Mouse (Mus musculus) embryonic facial prominence, embryonic 15.5 days (tissue): ENCODE measurements around the gene Sf3a2. TPM values are rescaled to one million over a fixed set of nuclear protein-coding genes. Genes with fewer than 3 reads are reported as not detected.
A peak's percentile ranks its signal among the peaks of the same experiment; 100 is the strongest.

Source experiments
- ATAC-seq: fragments of 200-750 bp; cut with Nextera tagmentation; 2 replicates; pipeline ENCODE4 v1.8.0; 2017; ENCODE audit warnings: low read depth, moderate TSS enrichment; ENCODE audit not compliant: insufficient number of reproducible peaks, low FRiP score, low TSS enrichment
- H3K27ac ChIP-seq: fragments of 300-500 bp; sonication (generic); replicated peaks from 2 replicates; pipeline ENCODE4 v1.5.1; 2015; ENCODE audit warnings: mild to moderate bottlenecking, inconsistent platforms
- H3K27me3 ChIP-seq: fragments of 300-500 bp; sonication (generic); 2 replicates; pipeline ENCODE4 v1.6.1; 2015; ENCODE audit warnings: inconsistent platforms
- H3K36me3 ChIP-seq: fragments of 300-500 bp; sonication (generic); 2 replicates; pipeline ENCODE4 v1.6.1; 2015; ENCODE audit warnings: mild to moderate bottlenecking, inconsistent platforms
- H3K4me1 ChIP-seq: fragments of 300-500 bp; sonication (generic); 2 replicates; pipeline ENCODE4 v1.6.1; 2015; ENCODE audit warnings: inconsistent platforms
- H3K4me2 ChIP-seq: fragments of 300-500 bp; sonication (generic); replicated peaks from 2 replicates; pipeline ENCODE4 v1.6.1; 2015; ENCODE audit warnings: mild to moderate bottlenecking, inconsistent platforms
- H3K4me3 ChIP-seq: fragments of 300-500 bp; sonication (generic); replicated peaks from 2 replicates; pipeline ENCODE4 v1.5.1; 2015; ENCODE audit warnings: mild to moderate bottlenecking, inconsistent platforms
- H3K9ac ChIP-seq: fragments of 300-500 bp; sonication (generic); 2 replicates; pipeline ENCODE4 v1.6.1; 2015; ENCODE audit warnings: inconsistent platforms
- H3K9me3 ChIP-seq: fragments of 300-500 bp; sonication (generic); replicated peaks from 2 replicates; pipeline ENCODE4 v1.6.1; 2016; ENCODE audit warnings: inconsistent platforms
- WGBS: fragments of 180-500 bp; shearing (Covaris S2); methylation state at CpG from one replicate; pipeline ENCODE4 v1.1.7; 2015; 5-methylcytosine and 5-hydroxymethylcytosine counted together
- polyA plus RNA-seq: library from polyadenylated mRNA; unstranded; fragments of >200 nt; fragmentation: Nextera tagmentation; extraction: Ambion mirVana; gene quantifications from 2 replicates; pipeline ENCODE4 v1.2.1, GENCODE M21; 2015

Gene Sf3a2
- 68.1 and 79.7 TPM in 2 replicates for polyA plus RNA-seq

DNA sequence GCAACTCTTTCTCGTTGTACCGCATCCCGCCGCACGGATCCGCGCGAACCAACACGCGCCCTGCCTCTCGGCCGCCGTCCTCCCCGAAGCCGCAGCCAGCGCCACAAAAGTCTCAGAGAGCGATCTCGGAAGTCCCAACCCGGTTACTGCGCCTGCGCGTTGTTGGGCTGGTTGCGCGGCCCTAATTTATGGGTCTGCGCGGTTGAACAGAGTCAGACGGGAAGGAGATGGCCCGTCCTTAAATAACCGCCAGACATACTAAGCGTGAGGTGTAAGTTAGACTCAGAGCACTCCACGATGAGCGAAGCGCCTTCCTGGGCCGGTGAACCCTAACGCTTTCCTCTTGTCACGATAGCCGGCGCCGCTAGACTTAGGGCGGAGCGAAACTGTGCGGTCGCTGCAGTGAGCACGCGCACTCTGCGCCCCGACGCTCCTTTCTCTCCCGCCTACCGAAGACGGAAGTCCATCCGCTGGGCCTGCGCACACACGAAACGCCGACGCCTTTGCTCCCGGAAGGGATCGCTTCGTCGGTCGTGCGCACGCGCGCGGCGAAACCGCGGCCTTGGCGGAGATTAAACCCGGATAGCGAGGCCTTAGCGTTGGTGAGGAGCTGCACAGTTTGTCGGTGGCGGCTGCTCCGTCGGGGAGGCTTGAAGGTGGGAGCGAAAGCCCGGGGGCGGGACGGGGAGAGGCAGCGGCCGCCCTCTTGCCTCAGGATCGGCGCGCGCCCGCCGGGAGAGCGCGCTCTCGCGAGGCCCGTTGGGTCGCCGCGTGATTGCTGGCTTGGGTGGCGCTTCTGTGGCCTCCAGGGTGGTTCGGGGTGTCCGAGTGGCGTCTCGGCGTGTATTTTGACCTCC lies at the start of gene Sf3a2, which contains the start of gene Plekhj1:
Gene Sf3a2 (plus strand): TSS at position 49 of the 857 bp plus-strand sequence.
Gene Plekhj1 (minus strand): TSS at position 477 of the 857 bp plus-strand sequence.
- Histone ChIP-seq H3K4me2 (peak within 1 kb of the TSS; percentile 69), H3K4me3 (peak within 1 kb of the TSS; percentile 94), H3K36me3 (peaks cover 56% of the 10 kb centered on the region), H3K27ac (peak within 1 kb of the TSS; percentile 99), H3K27me3 (no peaks in the 10 kb centered on the region), H3K9ac (peak within 1 kb of the TSS; percentile 92), H3K4me1 (peaks cover 33% of the 10 kb centered on the region), H3K9me3 (no peaks in the 10 kb centered on the region)
- WGBS = under 1% methylated on average over 102 of the region's 104 CpGs
- peak; percentile 92 for ATAC-seq

DNA sequence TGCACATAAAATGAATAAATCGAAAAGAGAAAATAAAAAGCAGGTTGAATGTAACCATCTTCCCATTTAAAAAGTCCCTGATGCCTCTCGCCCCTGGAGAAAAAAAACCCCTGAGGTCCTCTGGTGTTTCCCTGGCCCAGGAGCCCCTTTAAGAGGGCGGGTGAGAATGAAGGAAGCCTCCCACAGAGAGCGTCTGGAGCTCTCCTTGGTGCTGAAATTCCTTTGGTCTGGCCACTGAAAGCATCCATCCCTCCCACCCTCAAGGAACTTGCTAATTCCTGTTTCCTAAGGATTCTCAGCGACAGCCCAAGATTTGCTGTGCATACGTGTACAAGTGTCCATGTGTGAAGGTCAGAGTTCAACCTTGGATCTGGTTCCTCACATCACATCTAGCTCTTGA lies 49.4 kb upstream of the Sf3a2 start:
- Histone ChIP-seq H3K9ac (no peak overlapping the region), H3K4me2 (no peak overlapping the region), H3K36me3 (no peaks in the 10 kb centered on the region), H3K27me3 (no peaks in the 10 kb centered on the region), H3K4me3 (no peak overlapping the region), H3K9me3 (no peaks in the 10 kb centered on the region), H3K4me1 (peaks cover 28% of the 10 kb centered on the region), H3K27ac (no peak overlapping the region)
- no peak for ATAC-seq
- WGBS = 5% methylated on average over 6 of the region's 6 CpGs

DNA sequence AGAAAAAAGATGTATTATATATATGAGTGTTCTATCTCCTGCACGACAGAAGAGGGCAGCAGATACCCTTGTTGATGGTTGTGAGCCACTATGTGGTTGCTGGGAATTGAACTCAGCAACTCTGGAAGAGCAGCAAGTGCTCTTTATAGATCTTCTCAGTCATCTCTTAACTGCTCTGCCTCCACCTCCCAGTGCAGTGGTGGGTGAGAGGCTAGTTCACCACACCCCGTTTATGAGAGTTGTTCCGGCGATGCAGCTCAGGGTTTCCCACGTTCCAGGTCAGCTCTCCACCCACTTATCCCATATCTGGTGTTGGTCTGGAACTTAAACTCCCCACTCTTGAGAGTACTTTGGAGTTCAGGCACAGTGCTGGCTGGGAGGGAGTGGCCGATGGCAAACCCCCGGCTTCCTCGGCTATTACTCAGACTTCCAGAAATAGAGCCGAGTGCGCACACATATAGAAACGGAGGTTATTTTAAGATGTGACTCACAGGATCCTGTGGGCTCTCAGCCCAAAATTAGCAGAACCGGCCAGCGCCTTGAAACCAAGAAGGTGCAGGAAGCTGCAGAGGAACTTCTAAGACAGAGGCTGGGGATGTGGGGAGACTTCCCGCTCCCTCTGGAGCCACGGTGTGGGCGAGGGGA lies 46.7 kb upstream of the Sf3a2 start:
- Histone ChIP-seq H3K4me1 (peaks cover 34% of the 10 kb centered on the region), H3K9me3 (no peaks in the 10 kb centered on the region), H3K36me3 (no peaks in the 10 kb centered on the region), H3K4me2 (peak overlapping the region; percentile 42), H3K27ac (peak overlapping the region; percentile 79), H3K4me3 (peak overlapping the region; percentile 24), H3K27me3 (no peaks in the 10 kb centered on the region), H3K9ac (no peak overlapping the region)
- 9% methylated on average over 16 of the region's 16 CpGs for WGBS
- ATAC-seq = peak; percentile 25; the same call in 1 of the 2 replicates

DNA sequence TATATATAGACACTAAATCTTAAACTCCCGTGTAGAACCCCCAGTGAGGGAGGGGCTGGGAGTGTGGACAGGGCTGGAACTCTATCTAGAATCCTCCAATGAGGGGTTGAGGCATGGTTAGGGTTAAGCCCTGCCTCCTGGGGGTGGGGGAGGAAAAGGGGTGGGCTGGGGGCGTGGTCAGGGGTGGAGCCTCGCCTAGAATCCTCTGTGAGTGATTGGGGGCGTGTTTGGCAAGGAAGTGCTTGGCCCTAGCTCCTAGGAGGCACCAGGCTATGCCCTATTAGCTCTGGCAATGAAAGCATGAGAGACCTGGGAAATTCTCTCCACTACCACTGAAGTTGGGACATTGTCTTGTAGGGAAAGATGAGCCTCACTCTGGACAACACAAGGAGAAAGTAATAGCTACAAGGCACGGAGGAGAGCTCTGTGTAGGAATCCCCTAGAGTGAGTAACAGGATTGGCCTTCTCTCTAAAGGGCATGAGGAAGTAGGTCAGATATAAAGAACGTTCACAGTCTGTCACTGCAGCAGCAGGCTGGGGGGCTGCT lies 45.8 kb upstream of the Sf3a2 start:
- Histone ChIP-seq H3K27ac (peak overlapping the region; percentile 79), H3K4me3 (peak overlapping the region; percentile 24), H3K36me3 (no peaks in the 10 kb centered on the region), H3K4me1 (peaks cover 42% of the 10 kb centered on the region), H3K9ac (no peak overlapping the region), H3K4me2 (peak overlapping the region; percentile 42), H3K9me3 (no peaks in the 10 kb centered on the region), H3K27me3 (no peaks in the 10 kb centered on the region)
- peak; percentile 47 for ATAC-seq
- 4% methylated on average over 6 of the region's 6 CpGs for WGBS

DNA sequence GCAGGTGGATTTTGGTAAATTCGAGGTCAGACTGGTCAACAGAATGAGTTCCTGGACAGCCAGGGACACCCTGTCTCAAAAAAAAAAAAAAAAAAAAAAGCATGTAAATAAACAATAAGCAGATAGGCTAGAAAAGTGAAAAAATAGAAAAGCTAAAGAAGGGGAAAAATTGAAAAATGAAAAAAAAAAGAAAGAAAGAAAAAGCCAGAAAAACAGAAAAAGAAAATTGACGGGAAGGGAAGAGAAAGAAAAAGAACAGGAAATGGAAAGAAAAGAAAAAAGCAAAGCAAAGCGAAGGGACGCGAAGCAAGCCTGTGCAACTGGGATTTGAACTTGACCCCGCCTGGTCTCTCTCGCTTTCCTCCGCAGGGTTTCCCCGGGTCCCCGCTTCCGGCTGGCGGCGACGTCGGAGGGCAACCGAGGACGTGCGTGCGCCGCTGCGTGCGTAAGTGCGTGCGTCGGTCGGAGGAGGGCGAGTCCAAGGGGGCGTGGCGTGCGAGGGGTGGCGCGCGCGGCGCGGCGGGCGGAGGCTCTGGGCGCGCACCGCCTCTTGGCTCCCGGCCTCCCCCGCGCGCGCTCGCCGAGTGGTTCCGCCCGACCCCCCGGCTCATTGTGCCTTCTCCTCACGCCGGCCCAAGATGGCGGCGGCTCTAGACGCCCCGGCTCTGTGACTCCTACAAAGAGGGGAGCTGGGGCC lies 43.3 kb upstream of the Sf3a2 start, which contains the start of gene Dot1l:
Gene Dot1l (plus strand): TSS at position 613 of the 697 bp plus-strand sequence.
- Histone ChIP-seq H3K27ac (peak within 1 kb of the TSS; percentile 82), H3K4me1 (peaks cover 57% of the 10 kb centered on the region), H3K27me3 (no peaks in the 10 kb centered on the region), H3K9me3 (no peaks in the 10 kb centered on the region), H3K36me3 (no peaks in the 10 kb centered on the region), H3K9ac (peak within 1 kb of the TSS; percentile 86), H3K4me2 (peak within 1 kb of the TSS; percentile 80), H3K4me3 (peak within 1 kb of the TSS; percentile 85)
- WGBS = 2% methylated on average over 40 of the region's 57 CpGs
- peak; percentile 93 for ATAC-seq

DNA sequence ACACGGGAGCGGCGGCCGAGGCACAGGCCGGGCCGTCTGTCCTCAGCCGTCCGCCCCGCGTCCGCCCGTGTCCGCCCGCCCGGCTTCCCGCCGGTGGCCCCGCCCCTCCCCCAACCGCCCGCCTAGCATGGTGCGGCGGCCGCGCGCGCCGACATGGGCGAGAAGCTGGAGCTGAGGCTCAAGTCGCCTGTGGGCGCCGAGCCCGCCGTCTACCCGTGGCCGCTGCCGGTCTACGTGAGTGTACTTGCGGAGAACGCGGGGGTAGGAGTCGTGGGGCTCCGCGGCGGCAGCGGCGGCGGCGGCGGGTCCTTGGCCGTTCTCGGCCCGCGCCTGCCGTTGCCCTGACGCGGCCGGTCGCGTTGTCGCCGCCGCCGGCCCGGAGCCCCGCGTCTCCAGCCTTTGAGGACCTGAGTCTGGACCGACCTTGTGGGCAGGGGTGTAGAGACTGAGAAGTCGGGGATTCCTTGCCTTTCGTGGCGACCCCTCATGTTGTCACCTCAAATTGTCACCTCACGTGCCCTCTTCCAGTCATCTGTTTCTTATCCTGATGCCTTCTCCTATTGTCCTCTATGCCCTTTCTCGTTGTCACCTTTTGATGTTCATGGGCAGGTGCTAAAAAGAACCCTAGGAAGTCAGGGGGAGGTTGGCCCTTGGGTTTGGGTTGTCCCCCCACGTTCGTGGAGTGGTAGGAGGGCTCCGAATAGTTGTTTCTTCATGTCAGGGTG lies 42.5 kb upstream of the Sf3a2 start:
- WGBS = under 1% methylated on average over 72 of the region's 75 CpGs
- peaks cover 57% of the 10 kb centered on the region for H3K4me1 ChIP-seq
- no peaks in the 10 kb centered on the region for H3K36me3 ChIP-seq
- peak overlapping the region; percentile 80 for H3K4me2 ChIP-seq
- no peaks in the 10 kb centered on the region for H3K27me3 ChIP-seq
- ATAC-seq = no peak
- H3K27ac ChIP-seq = peak overlapping the region; percentile 82
- H3K9me3 ChIP-seq = no peaks in the 10 kb centered on the region
- peak overlapping the region; percentile 85 for H3K4me3 ChIP-seq
- H3K9ac ChIP-seq = peak overlapping the region; percentile 86

DNA sequence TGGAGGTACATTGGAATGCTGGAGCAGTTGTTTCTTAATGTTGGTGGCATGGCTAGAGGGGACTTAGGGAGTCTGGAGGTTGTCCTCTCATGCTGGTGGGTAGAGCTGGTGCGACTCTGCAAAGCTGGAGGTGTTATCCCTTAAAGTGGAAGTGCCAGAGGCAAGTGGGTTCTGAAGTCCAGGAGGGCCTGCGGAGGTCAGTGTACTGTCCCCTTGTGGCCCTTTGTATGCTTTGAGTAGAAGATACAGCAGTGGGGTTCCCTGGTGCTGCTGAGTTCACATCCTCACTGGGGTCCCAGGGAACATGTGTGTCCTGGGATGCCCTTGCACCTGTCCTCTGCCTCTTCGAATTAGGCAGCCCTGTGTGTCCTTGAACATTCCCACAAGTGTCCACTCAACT lies 41.9 kb upstream of the Sf3a2 start:
- Histone ChIP-seq H3K4me3 (peak overlapping the region; percentile 85), H3K27ac (no peak overlapping the region), H3K27me3 (no peaks in the 10 kb centered on the region), H3K36me3 (no peaks in the 10 kb centered on the region), H3K9me3 (no peaks in the 10 kb centered on the region), H3K4me1 (peaks cover 59% of the 10 kb centered on the region), H3K4me2 (peak overlapping the region; percentile 80), H3K9ac (peak overlapping the region; percentile 86)
- ATAC-seq = no peak
- 33% methylated on average over 3 of the region's 3 CpGs for WGBS

DNA sequence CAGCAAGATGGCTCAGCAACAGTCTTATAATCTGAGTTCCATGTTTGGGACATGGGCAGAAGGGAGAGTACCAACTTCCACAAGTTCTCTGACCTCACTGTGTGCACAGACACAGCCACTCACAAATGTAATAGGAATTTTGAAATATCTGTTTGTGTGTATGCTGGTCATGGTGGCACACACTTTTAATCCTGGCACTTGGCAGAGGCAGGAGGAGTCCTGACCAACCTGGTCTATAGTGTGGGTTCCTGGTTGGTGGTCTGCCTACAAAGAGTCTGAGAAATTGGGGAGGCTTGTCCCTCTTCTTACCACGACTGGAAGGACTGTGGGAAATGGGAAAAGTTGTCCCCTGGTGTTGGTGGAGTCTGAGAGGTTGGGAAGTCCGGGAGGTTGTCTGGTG lies 41.5 kb upstream of the Sf3a2 start:
- Histone ChIP-seq H3K9me3 (no peaks in the 10 kb centered on the region), H3K4me3 (peak overlapping the region; percentile 85), H3K4me2 (peak overlapping the region; percentile 80), H3K27me3 (no peaks in the 10 kb centered on the region), H3K9ac (peak overlapping the region; percentile 86; the same call in 1 of the 2 replicates), H3K36me3 (no peaks in the 10 kb centered on the region), H3K27ac (no peak overlapping the region), H3K4me1 (peaks cover 58% of the 10 kb centered on the region)
- WGBS = 46% methylated on average over 2 of the region's 2 CpGs
- ATAC-seq = no peak

DNA sequence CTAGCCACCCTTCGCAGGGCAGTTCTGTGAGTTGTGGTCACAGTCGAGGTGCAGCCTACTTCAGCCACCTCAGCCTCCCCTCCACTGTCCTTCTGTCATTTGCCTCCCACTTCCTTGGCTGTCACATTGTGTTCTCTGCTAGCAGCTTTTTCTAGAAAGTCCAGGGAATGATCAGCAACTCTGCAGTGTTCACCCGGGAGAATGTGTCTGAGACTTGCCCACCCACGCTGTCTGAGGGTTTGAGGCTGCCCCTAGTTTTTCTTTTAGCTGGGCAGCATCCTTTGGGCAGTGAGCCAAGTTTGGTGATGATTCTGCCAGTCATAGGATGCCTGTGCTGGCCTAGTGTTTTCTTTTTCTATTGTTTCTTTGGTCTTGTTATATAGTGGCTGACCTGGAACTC lies 41.0 kb upstream of the Sf3a2 start:
- Histone ChIP-seq H3K27me3 (no peaks in the 10 kb centered on the region), H3K9me3 (no peaks in the 10 kb centered on the region), H3K9ac (0 out of 2 replicates have a peak overlapping the region, but pooled peaks have one; percentile 6), H3K4me2 (peak overlapping the region; percentile 80), H3K36me3 (no peaks in the 10 kb centered on the region), H3K27ac (0 out of 2 replicates have a peak overlapping the region, but pooled peaks have one; percentile 4), H3K4me1 (peaks cover 54% of the 10 kb centered on the region), H3K4me3 (peak overlapping the region; percentile 85)
- WGBS = 67% methylated on average over 4 of the region's 4 CpGs
- no peak for ATAC-seq

DNA sequence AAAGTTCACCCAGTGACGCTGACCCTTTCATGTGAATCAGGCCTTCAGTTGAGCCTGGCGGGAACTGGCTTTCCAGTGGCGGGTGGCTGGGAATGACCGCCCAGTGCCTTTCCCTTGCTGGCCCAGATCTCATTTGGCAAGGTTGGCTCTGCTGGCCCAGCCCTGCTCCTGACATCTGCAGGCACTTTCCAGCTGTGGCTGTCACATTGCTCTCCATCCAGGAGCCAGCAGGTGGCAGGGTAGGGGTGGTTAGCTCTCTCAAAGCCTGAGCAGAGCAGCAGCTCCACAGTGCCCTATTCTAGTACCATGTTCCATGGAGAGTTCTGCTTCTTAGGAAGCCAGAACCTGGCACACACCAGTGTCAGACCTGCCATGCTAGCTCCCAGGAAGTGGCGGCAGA lies 40.3 kb upstream of the Sf3a2 start:
- peaks cover 46% of the 10 kb centered on the region for H3K4me1 ChIP-seq

More for the DNA sequence above, 40.3 kb upstream of the Sf3a2 start:
- Histone ChIP-seq H3K9ac (no peak overlapping the region), H3K9me3 (no peaks in the 10 kb centered on the region), H3K4me2 (0 out of 2 replicates have a peak overlapping the region, but pooled peaks have one; percentile 80), H3K27me3 (no peaks in the 10 kb centered on the region), H3K27ac (0 out of 2 replicates have a peak overlapping the region, but pooled peaks have one; percentile 4), H3K4me3 (no peak overlapping the region; the same call in 1 of the 2 replicates), H3K36me3 (no peaks in the 10 kb centered on the region)
- WGBS = 31% methylated on average over 5 of the region's 5 CpGs
- ATAC-seq = 0 out of 2 replicates have a peak, but pooled peaks have one; percentile 21
